Mouse (Mus musculus): ENCODE measurements around the gene Abhd18.
"Not testable (repeated sequence)": the region's sequence is repeated elsewhere in the genome, so short reads cannot be mapped to it uniquely, and the experiment has no call there.

Gene Abhd18

GRCm38 (mm10) chr3:40846957-40847017 lies at the start of gene Abhd18:
Gene Abhd18 (plus strand): TSS chr3:40846970.
- not testable (repeated sequence) for DNase-seq

- no peak for DNase-seq
Observed at GRCm38 (mm10) chr3:40798054-40798453, 48.7 kb upstream of the Abhd18 start.

- DNase-seq, result peak; percentile 79
Observed at GRCm38 (mm10) chr3:40798500-40798899, 48.3 kb upstream of the Abhd18 start.

- peak; percentile 98 for DNase-seq
Observed at GRCm38 (mm10) chr3:40799530-40800372, 47.0 kb upstream of the Abhd18 start, which contains the start of gene Plk4. Gene Plk4 (plus strand): TSS chr3:40800019.

GRCm38 (mm10) chr3:40800373-40800823 lies 46.4 kb upstream of the Abhd18 start:
- peak; percentile 73 for DNase-seq

GRCm38 (mm10) chr3:40806871-40807270 lies 39.9 kb upstream of the Abhd18 start:
- DNase-seq, result no peak

- DNase-seq, result no peak
Observed at GRCm38 (mm10) chr3:40808686-40809085, 38.1 kb upstream of the Abhd18 start.

GRCm38 (mm10) chr3:40809894-40810293 lies 36.9 kb upstream of the Abhd18 start:
- DNase-seq, result no peak

- no peak for DNase-seq
Observed at GRCm38 (mm10) chr3:40813275-40813674, 33.5 kb upstream of the Abhd18 start.

- not testable (repeated sequence) for DNase-seq
Observed at GRCm38 (mm10) chr3:40845521-40845920, 1.2 kb upstream of the Abhd18 start.

GRCm38 (mm10) chr3:40846473-40846956 lies 255 bp upstream of the Abhd18 start, which contains the start of gene Mfsd8:
Gene Mfsd8 (minus strand): TSS chr3:40846886.
- peak; percentile 94 for DNase-seq

GRCm38 (mm10) chr3:40847018-40847417 lies 248 bp downstream of the Abhd18 start:
- DNase-seq, result peak; percentile 71

GRCm38 (mm10) chr3:40847936-40848335 lies 1.2 kb downstream of the Abhd18 start:
- not testable (repeated sequence) for DNase-seq

- not testable (repeated sequence) for DNase-seq
Observed at GRCm38 (mm10) chr3:40853123-40853738, 6.5 kb downstream of the Abhd18 start.

GRCm38 (mm10) chr3:40893816-40894258 lies 47.1 kb downstream of the Abhd18 start:
- DNase-seq, result peak; percentile 98

GRCm38 (mm10) chr3:40894336-40894735 lies 47.6 kb downstream of the Abhd18 start:
- peak; percentile 61 for DNase-seq

GRCm38 (mm10) chr3:40902443-40902842 lies 55.7 kb downstream of the Abhd18 start, which contains the start of gene 1700034I23Rik:
Gene 1700034I23Rik (minus strand): TSS chr3:40902543.
- DNase-seq, result not testable (repeated sequence)

GRCm38 (mm10) chr3:40938189-40938588 lies 91.4 kb downstream of the Abhd18 start:
- DNase-seq, result no peak

- DNase-seq, result no peak
Observed at GRCm38 (mm10) chr3:40938592-40938991, 91.8 kb downstream of the Abhd18 start.

- no peak for DNase-seq
Observed at GRCm38 (mm10) chr3:40939019-40939418, 92.2 kb downstream of the Abhd18 start.

- DNase-seq, result peak; percentile 100
Observed at GRCm38 (mm10) chr3:40949170-40949902, 102.6 kb downstream of the Abhd18 start, which contains the start of gene Larp1b. Gene Larp1b (plus strand): TSS chr3:40949828.

- peak; percentile 72 for DNase-seq
Observed at GRCm38 (mm10) chr3:40949903-40950600, 103.3 kb downstream of the Abhd18 start.
